Mouse (Mus musculus) layer of hippocampus, adult 2 months (tissue): ENCODE results near the gene Gfy. TPM values are rescaled to one million over a fixed set of nuclear protein-coding genes. Genes with fewer than 3 reads are reported as not detected.
"Not testable (repeated sequence)": the region's sequence is repeated elsewhere in the genome, so short reads cannot be mapped to it uniquely, and the experiment has no call there.

ENCODE experiments used
- DNase-seq, 2 experiments: peaks; one replicate each; pipeline ENCODE4 v3.0.0; 2022; ENCODE audit warnings: low spot score in 2 of 2
- H3K27ac ChIP-seq: fragments of 200-600 bp; 2 replicates; pipeline ENCODE4 v1.8.1; 2022
- H3K4me3 ChIP-seq: fragments of 200-600 bp; 2 replicates; pipeline ENCODE4 v1.8.1; 2022; ENCODE audit warnings: mild to moderate bottlenecking
- CTCF ChIP-seq: fragments of 200-600 bp; conservative IDR thresholded peaks from 2 replicates; pipeline ENCODE4 v1.8.1; 2022; ENCODE audit warnings: antibody characterized with exemption, mild to moderate bottlenecking, moderate library complexity
- total RNA-seq, 2 experiments: library from RNA; stranded (reverse); gene quantifications; 2 replicates each; pipeline ENCODE4 v1.2.3; 2021

Gene Gfy
- total RNA-seq, 2 experiments from 2014 or later, result 0.20 TPM; not detected in 1

GRCm38 (mm10) chr7:45173772-45174171 lies 5.6 kb downstream of the Gfy start:
- TF ChIP-seq CTCF, result peak; percentile 68
- H3K4me3 ChIP-seq, H3K27ac ChIP-seq, DNase-seq: not testable (repeated sequence)

- no peak for DNase-seq
- TF ChIP-seq CTCF, result peak; percentile 81
- H3K4me3 ChIP-seq, result no peak overlapping the region
- H3K27ac ChIP-seq, result no peak overlapping the region
Measured at GRCm38 (mm10) chr7:45172974-45173373, 6.4 kb downstream of the Gfy start.

- peak overlapping the region; percentile 26; the same call in 1 of the 2 replicates for H3K4me3 ChIP-seq
- H3K27ac ChIP-seq, result peak overlapping the region; percentile 94
- no peak for TF ChIP-seq CTCF
- peak; percentile 77 to 80 for DNase-seq
Measured at GRCm38 (mm10) chr7:45169495-45169894, 9.9 kb downstream of the Gfy start.

- DNase-seq, result no peak
- TF ChIP-seq CTCF, result no peak
- H3K27ac ChIP-seq, result peak overlapping the region; percentile 94
- peak overlapping the region; percentile 62 for H3K4me3 ChIP-seq
Measured at GRCm38 (mm10) chr7:45168656-45169055, 10.7 kb downstream of the Gfy start.

GRCm38 (mm10) chr7:45167761-45168445 lies 11.5 kb downstream of the Gfy start:
- TF ChIP-seq CTCF, result no peak
- peak overlapping the region; percentile 62 for H3K4me3 ChIP-seq
- peak; percentile 62 to 74 for DNase-seq
- peak overlapping the region; percentile 94 for H3K27ac ChIP-seq

GRCm38 (mm10) chr7:45166950-45167401 lies 12.4 kb downstream of the Gfy start:
- peak; percentile 72 to 75 for DNase-seq
- no peak for TF ChIP-seq CTCF
- Histone ChIP-seq H3K27ac (peak overlapping the region; percentile 94), H3K4me3 (peak overlapping the region; percentile 62)

- Histone ChIP-seq H3K27ac (peak overlapping the region; percentile 94), H3K4me3 (peak overlapping the region; percentile 62)
- TF ChIP-seq CTCF, result no peak
- DNase-seq, result no peak
Measured at GRCm38 (mm10) chr7:45165701-45166100, 13.7 kb downstream of the Gfy start.

- Histone ChIP-seq H3K4me3 (peak overlapping the region; percentile 62), H3K27ac (peak overlapping the region; percentile 94)
- DNase-seq, result no peak
- TF ChIP-seq CTCF, result no peak
Measured at GRCm38 (mm10) chr7:45164833-45165232, 14.5 kb downstream of the Gfy start.

GRCm38 (mm10) chr7:45163735-45164490 lies 15.5 kb downstream of the Gfy start, which contains the start of gene Slc17a7:
Slc17a7 (plus strand) TSS chr7:45163949.
- Histone ChIP-seq H3K27ac (peak within 1 kb of the TSS; percentile 94), H3K4me3 (peak within 1 kb of the TSS; percentile 62)
- peak in 1 of 2 experiments; percentile 67 for DNase-seq
- TF ChIP-seq CTCF, result no peak

- Histone ChIP-seq H3K4me3 (peak overlapping the region; percentile 62), H3K27ac (peak overlapping the region; percentile 94)
- DNase-seq, result no peak
- no peak for TF ChIP-seq CTCF
Measured at GRCm38 (mm10) chr7:45162996-45163615, 16.3 kb downstream of the Gfy start.

- DNase-seq, result peak in 1 of 2 experiments; percentile 69
- TF ChIP-seq CTCF, result no peak
- Histone ChIP-seq H3K27ac (peak overlapping the region; percentile 94), H3K4me3 (peak overlapping the region; percentile 50)
Measured at GRCm38 (mm10) chr7:45162551-45162950, 16.8 kb downstream of the Gfy start.

- Histone ChIP-seq H3K27ac (peak overlapping the region; percentile 94), H3K4me3 (peak overlapping the region; percentile 50)
- peak; percentile 85 for TF ChIP-seq CTCF
- DNase-seq, result peak; percentile 95 to 97
Measured at GRCm38 (mm10) chr7:45161612-45162473, 17.5 kb downstream of the Gfy start.
